Mouse (Mus musculus) stomach, postnatal 0 days (tissue): ENCODE results near the gene Cntnap2.

Source experiments
- CTCF ChIP-seq: IDR thresholded peaks from 2 replicates; pipeline ENCODE4 v1.5.1; 2016; ENCODE audit warnings: antibody characterized with exemption, low read depth, mild to moderate bottlenecking, moderate library complexity
- EP300 ChIP-seq: optimal IDR thresholded peaks from 2 replicates; pipeline ENCODE3; 2016; ENCODE audit warnings: antibody characterized with exemption

DNA sequence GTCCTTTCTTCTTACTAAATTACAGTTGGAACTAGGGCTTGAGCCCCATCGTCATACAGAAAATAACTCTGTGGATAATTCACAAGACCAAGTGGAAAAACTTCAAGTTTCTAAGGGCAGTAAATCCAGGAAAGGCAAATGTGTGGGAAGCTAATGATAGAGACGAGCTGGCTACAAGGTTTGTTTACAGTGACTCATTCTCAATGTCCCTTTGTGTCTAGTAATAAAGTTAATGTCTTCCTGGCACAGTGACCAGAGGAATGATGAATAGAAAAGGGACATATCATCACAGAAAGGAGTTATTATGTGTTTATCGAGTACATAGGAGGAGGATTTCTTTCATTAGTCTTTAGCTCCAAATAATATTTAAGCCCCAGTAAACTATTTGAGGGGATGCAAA, 828.7 kb downstream of the Cntnap2 start:
- TF ChIP-seq EP300: no peak
- no peak for TF ChIP-seq CTCF
